Mouse (Mus musculus) embryonic facial prominence, embryonic 11.5 days (tissue): ENCODE data around the gene Tnni1. TPM values are rescaled to one million over a fixed set of nuclear protein-coding genes. Genes with fewer than 3 reads are reported as not detected.

Experiments
- ATAC-seq: fragments of 200-750 bp; cut with Nextera tagmentation; replicated peaks from 2 replicates; pipeline ENCODE4 v1.8.0; 2017; ENCODE audit warnings: low read depth; ENCODE audit not compliant: insufficient number of reproducible peaks, low FRiP score, low TSS enrichment
- DNase-seq: peaks from one replicate; pipeline ENCODE4 v3.0.0-alpha.2; 2015; ENCODE audit warnings: low spot score
- H3K27ac ChIP-seq: fragments of 300-500 bp; sonication (generic); replicated peaks from 2 replicates; pipeline ENCODE4 v1.5.1; 2014; ENCODE audit warnings: mild to moderate bottlenecking, low read depth, low read length, control low read depth
- H3K27me3 ChIP-seq: fragments of 300-500 bp; sonication (generic); 2 replicates; pipeline ENCODE4 v1.6.1; 2014; ENCODE audit warnings: mild to moderate bottlenecking, low read length, moderate library complexity, mixed read lengths; ENCODE audit not compliant: control insufficient read depth, insufficient read depth
- H3K36me3 ChIP-seq: fragments of 300-500 bp; sonication (generic); replicated peaks from 2 replicates; pipeline ENCODE4 v1.6.1; 2014; ENCODE audit warnings: low read depth, mild to moderate bottlenecking, low read length, moderate library complexity, mixed read lengths; ENCODE audit not compliant: control insufficient read depth, insufficient read depth
- H3K4me1 ChIP-seq: fragments of 300-500 bp; sonication (generic); 2 replicates; pipeline ENCODE4 v1.6.1; 2014; ENCODE audit warnings: low read length, mixed read lengths; ENCODE audit not compliant: control insufficient read depth, insufficient read depth
- H3K4me2 ChIP-seq: fragments of 300-500 bp; sonication (generic); 2 replicates; pipeline ENCODE4 v1.6.1; 2014; ENCODE audit warnings: low read depth, mild to moderate bottlenecking, control low read depth, low read length, moderate library complexity
- H3K4me3 ChIP-seq: fragments of 300-500 bp; sonication (generic); 2 replicates; pipeline ENCODE4 v1.5.1; 2014; ENCODE audit warnings: low read depth, low read length, control low read depth
- H3K9ac ChIP-seq: fragments of 300-500 bp; sonication (generic); replicated peaks from 2 replicates; pipeline ENCODE4 v1.6.1; 2014; ENCODE audit warnings: mild to moderate bottlenecking, control low read depth, low read length
- H3K9me3 ChIP-seq: fragments of 300-500 bp; sonication (generic); replicated peaks from 2 replicates; pipeline ENCODE4 v1.6.1; 2016; ENCODE audit warnings: mild to moderate bottlenecking, low read length, inconsistent platforms, mixed read lengths; ENCODE audit not compliant: control insufficient read depth
- WGBS: fragments of 180-500 bp; shearing (Covaris S2); extraction: QIAGEN DNeasy Blood & Tissue Kit; methylation state at CpG from one replicate; pipeline ENCODE4 v1.1.7; 2014; 5-methylcytosine and 5-hydroxymethylcytosine counted together
- polyA plus RNA-seq: library from polyadenylated mRNA; unstranded; fragments of >200 nt; fragmentation: Nextera tagmentation; extraction: Ambion mirVana; gene quantifications from 2 replicates; pipeline ENCODE4 v1.2.1, GENCODE M21; 2014

The Tnni1 gene
- polyA plus RNA-seq, 1 experiment from 2014 or later = 19.1 TPM

GRCm38 (mm10) chr1:135799109-135799627 is 19.9 kb downstream of the Tnni1 start:
- Histone ChIP-seq H3K27me3 (no peaks in the 10 kb centered on the region), H3K4me1 (peaks cover 4% of the 10 kb centered on the region; the same call in 1 of the 2 replicates), H3K27ac (no peak overlapping the region), H3K4me3 (no peak overlapping the region), H3K9me3 (no peaks in the 10 kb centered on the region), H3K4me2 (no peak overlapping the region), H3K36me3 (no peaks in the 10 kb centered on the region), H3K9ac (no peak overlapping the region)
- DNase-seq (no peak), ATAC-seq (no peak)
- 69% methylated on average over 8 of the region's 8 CpGs for WGBS

GRCm38 (mm10) chr1:135800192-135800950 is 21.1 kb downstream of the Tnni1 start:
- Histone ChIP-seq H3K4me1 (no peaks in the 10 kb centered on the region), H3K36me3 (no peaks in the 10 kb centered on the region), H3K9me3 (no peaks in the 10 kb centered on the region), H3K4me3 (no peak overlapping the region), H3K9ac (no peak overlapping the region), H3K4me2 (no peak overlapping the region), H3K27me3 (no peaks in the 10 kb centered on the region), H3K27ac (no peak overlapping the region)
- ATAC-seq = no peak; the same call in 1 of the 2 replicates
- no peak for DNase-seq
- WGBS = 59% methylated on average over 8 of the region's 8 CpGs

DNA sequence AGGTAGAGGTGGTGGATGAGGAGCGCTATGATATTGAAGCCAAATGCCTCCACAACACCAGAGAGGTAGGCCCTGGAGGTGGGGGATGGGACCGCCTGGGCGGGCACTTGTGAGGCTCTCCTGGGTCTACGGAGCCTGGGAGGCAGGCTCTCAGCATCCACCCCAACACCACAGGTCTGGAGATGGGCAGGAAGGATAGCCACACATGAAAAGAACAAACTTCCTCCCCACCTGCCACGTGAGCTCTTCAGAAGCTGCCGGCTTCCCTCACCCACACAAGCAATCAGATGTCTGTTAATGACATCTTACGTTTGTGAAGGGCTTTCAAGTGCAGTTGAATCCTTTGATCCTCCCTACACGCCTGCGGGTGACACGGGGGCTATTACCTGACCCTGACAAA is 28.3 kb downstream of the Tnni1 start:
- DNase-seq (no peak), ATAC-seq (no peak)
- H3K9ac ChIP-seq = no peak overlapping the region

DNA sequence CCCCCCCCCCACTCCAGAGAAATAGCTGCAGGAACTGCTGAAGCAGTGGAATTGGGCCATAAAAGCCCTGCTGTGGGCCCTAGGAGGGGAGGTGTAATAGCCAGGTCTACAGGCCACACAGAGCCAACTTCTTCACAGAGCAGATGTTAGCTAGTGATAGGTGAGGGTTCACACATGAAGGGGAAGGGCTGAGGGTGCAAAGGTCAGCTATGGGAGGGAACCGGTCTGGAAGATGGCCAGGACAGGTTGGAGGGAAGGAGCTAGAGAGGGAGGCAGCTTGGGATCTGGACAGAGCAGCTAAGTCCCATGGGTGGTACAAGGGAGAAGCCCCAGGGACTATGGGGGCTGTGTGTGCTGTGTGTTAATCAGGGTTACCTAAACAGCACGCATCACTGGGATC is 30.9 kb downstream of the Tnni1 start:
- Histone ChIP-seq H3K4me3 (no peak overlapping the region), H3K36me3 (no peaks in the 10 kb centered on the region), H3K27me3 (0 out of 2 replicates have a peak, but pooled peaks cover 3% of the 10 kb centered on the region), H3K9ac (no peak overlapping the region), H3K27ac (no peak overlapping the region), H3K4me2 (no peak overlapping the region), H3K9me3 (no peaks in the 10 kb centered on the region), H3K4me1 (no peaks in the 10 kb centered on the region)
- DNase-seq (no peak), ATAC-seq (no peak)
- 88% methylated on average over 2 of the region's 2 CpGs for whole genome bisulfite sequencing

More for the DNA sequence above, 28.3 kb downstream of the Tnni1 start:
- Histone ChIP-seq H3K27ac (no peak overlapping the region), H3K4me2 (no peak overlapping the region), H3K27me3 (no peaks in the 10 kb centered on the region), H3K9me3 (no peaks in the 10 kb centered on the region), H3K4me3 (no peak overlapping the region), H3K36me3 (no peaks in the 10 kb centered on the region), H3K4me1 (no peaks in the 10 kb centered on the region)
- 58% methylated on average over 10 of the region's 10 CpGs for WGBS

DNA sequence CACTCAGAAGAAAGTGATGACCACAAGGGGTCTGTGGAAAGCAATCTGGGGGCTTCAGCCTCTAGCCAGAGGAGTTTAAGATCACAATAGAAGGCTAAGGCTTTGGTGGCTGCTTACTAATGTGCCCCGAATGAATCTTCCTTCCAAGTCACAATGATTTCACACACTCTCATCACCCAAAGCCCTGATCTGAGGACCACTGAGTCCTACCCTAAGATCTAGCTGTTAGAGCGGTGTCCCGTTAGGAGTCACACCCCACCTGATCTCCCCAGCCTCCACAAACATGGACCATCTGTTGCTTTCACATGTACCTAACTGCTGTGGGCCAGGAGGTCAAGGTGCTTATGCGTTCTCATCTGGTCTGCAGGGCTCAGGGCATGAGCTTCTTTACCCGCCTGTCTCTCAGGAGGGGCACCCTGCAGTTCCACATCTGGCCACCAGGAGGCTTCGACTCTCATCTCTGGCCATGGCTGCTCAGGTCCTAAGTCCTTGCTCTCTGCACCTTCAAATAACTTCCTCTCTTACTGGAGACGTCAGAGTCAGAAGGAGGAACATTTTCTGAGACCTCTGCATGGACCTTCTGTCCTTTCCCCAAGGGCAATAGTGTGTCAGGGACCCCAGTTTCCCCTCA is 31.9 kb downstream of the Tnni1 start:
- Histone ChIP-seq H3K9ac (no peak overlapping the region), H3K4me1 (no peaks in the 10 kb centered on the region), H3K36me3 (no peaks in the 10 kb centered on the region), H3K27me3 (0 out of 2 replicates have a peak, but pooled peaks cover 3% of the 10 kb centered on the region), H3K27ac (no peak overlapping the region), H3K9me3 (no peaks in the 10 kb centered on the region), H3K4me2 (no peak overlapping the region), H3K4me3 (no peak overlapping the region)
- DNase-seq = peak; percentile 86
- 31% methylated on average over 7 of the region's 7 CpGs for WGBS
- no peak for ATAC-seq

- H3K9me3 ChIP-seq = no peaks in the 10 kb centered on the region
- H3K4me2 ChIP-seq = no peak overlapping the region
- no peaks in the 10 kb centered on the region for H3K36me3 ChIP-seq
- no peak overlapping the region for H3K27ac ChIP-seq
- H3K27me3 ChIP-seq = peaks cover 5% of the 10 kb centered on the region; the same call in 1 of the 2 replicates
- no peak overlapping the region for H3K9ac ChIP-seq
- DNase-seq (no peak), ATAC-seq (no peak)
- 81% methylated on average over 3 of the region's 3 CpGs for WGBS
- H3K4me3 ChIP-seq = no peak overlapping the region
- no peaks in the 10 kb centered on the region for H3K4me1 ChIP-seq
Observed at GRCm38 (mm10) chr1:135812205-135812604, 33.0 kb downstream of the Tnni1 start.

DNA sequence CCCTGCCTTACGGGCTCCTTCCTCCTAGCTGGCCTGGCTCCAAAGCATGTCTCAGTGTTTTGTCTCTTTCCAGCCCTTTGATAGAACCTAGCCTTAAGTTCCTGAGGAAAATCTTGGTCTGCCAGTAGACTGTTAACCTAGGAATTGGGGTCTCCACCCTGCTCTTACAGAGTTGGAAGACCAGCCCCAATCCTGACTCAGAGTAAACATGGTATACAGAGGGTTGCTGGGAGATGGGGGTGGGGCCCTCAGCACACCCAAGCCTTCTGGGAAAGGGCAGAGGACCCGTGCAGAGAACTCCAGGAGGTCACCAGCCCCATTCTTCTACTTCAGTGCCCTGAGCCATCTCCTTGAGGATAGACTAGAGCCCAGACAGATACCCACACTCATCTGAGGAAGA is 33.4 kb downstream of the Tnni1 start:
- DNase-seq (no peak), ATAC-seq (no peak)
- Histone ChIP-seq H3K4me1 (no peaks in the 10 kb centered on the region), H3K27ac (no peak overlapping the region), H3K27me3 (peaks cover 7% of the 10 kb centered on the region), H3K4me3 (no peak overlapping the region), H3K9me3 (no peaks in the 10 kb centered on the region), H3K4me2 (no peak overlapping the region), H3K36me3 (no peaks in the 10 kb centered on the region), H3K9ac (no peak overlapping the region)
- WGBS = 52% methylated on average over 2 of the region's 2 CpGs

- H3K9ac ChIP-seq = no peak overlapping the region
- no peaks in the 10 kb centered on the region for H3K9me3 ChIP-seq
- no peaks in the 10 kb centered on the region for H3K36me3 ChIP-seq
- peaks cover 12% of the 10 kb centered on the region for H3K27me3 ChIP-seq
- H3K27ac ChIP-seq = no peak overlapping the region
- DNase-seq (no peak), ATAC-seq (no peak)
- no peak overlapping the region for H3K4me3 ChIP-seq
- no peaks in the 10 kb centered on the region for H3K4me1 ChIP-seq
- no peak overlapping the region for H3K4me2 ChIP-seq
- 79% methylated on average over 4 of the region's 4 CpGs for WGBS
Observed at GRCm38 (mm10) chr1:135813071-135813470, 33.8 kb downstream of the Tnni1 start.
